Mouse (Mus musculus): ENCODE measurements around the gene Ephx1. TPM values are rescaled to one million over a fixed set of nuclear protein-coding genes. Genes with fewer than 3 reads are reported as not detected.
A peak's percentile ranks its signal among the peaks of the same experiment; 100 is the strongest.
"Not testable (repeated sequence)": the region's sequence is repeated elsewhere in the genome, so short reads cannot be mapped to it uniquely, and the experiment has no call there.

Gene Ephx1
- polyA plus RNA-seq, 1 experiment from 2014 or later = 10.3 TPM

DNA sequence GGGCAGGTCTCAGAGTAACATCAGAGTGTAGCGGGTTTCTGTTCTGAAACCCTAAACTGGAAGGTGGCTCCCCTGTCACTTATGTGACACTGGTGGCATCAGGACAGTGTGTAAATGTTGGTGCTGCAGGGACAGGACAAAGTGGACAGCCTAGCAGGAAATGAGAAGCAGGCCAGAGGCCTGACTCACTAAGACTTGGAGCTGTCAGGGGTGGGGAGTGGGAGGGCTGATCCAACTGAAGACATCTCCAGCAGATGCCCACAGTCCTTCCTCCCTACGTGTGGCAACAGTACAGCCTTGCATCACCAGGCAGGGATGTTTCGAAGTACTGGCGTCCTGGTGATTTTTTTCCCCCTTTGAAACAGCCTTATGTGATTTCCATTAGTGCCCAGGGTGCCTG is 76.2 kb downstream of the Ephx1 start:
- Histone ChIP-seq H3K36me3 (replicated peaks; ENCODE audit: control insufficient read depth, insufficient read depth) (no peaks in the 10 kb centered on the region), H3K4me1 (replicated peaks; ENCODE audit: control insufficient read depth, insufficient read depth, low read length) (peaks cover 9% of the 10 kb centered on the region; the same call in 1 of the 2 replicates), H3K27me3 (ENCODE audit: control insufficient read depth, insufficient read depth, low read length) (peaks cover 44% of the 10 kb centered on the region), H3K4me2 (replicated peaks) (no peak overlapping the region), H3K27ac (no peak overlapping the region), H3K9ac (no peak overlapping the region), H3K9me3 (ENCODE audit: control insufficient read depth, low read length) (no peaks in the 10 kb centered on the region), H3K4me3 (replicated peaks; ENCODE audit: low read length) (no peak overlapping the region)
- ATAC-seq (ENCODE audit: low FRiP score) (no peak), DNase-seq (ENCODE audit: low spot score) (no peak)
- 80% methylated on average over 4 of the region's 4 CpGs for WGBS

DNA sequence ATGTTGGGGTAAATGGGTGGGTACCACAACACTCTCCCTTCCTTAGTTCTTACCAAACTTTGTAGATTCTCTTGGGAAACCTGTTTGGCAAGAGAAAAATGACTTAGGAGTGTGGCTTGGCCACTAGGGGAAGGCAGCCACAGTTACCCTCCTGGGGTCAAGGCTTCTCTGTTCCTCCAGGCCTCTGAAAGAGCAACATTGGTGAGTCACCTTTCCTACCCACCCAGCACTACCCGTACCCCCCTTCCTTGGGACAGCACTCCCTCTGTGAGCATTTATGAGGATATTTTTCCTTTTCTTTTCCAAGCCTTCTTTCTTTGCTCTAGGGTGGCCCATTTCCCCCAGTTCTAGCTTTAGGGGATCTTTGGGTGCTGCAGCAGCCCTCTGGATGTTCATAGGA is 76.8 kb downstream of the Ephx1 start:
- H3K4me1 ChIP-seq (replicated peaks; ENCODE audit: control insufficient read depth, insufficient read depth, low read length) = peaks cover 9% of the 10 kb centered on the region; the same call in 1 of the 2 replicates
- no peak for DNase-seq (ENCODE audit: low spot score)
- H3K27me3 ChIP-seq (ENCODE audit: control insufficient read depth, insufficient read depth, low read length) = peaks cover 44% of the 10 kb centered on the region
- no peak overlapping the region for H3K9ac ChIP-seq
- 64% methylated on average over 1 of the region's 1 CpGs for WGBS
- ATAC-seq (ENCODE audit: low FRiP score) = no peak
- H3K9me3 ChIP-seq (ENCODE audit: control insufficient read depth, low read length) = no peaks in the 10 kb centered on the region
- H3K27ac ChIP-seq = no peak overlapping the region
- no peak overlapping the region for H3K4me2 ChIP-seq (replicated peaks)
- H3K4me3 ChIP-seq (replicated peaks; ENCODE audit: low read length) = no peak overlapping the region
- no peaks in the 10 kb centered on the region for H3K36me3 ChIP-seq (replicated peaks; ENCODE audit: control insufficient read depth, insufficient read depth)

DNA sequence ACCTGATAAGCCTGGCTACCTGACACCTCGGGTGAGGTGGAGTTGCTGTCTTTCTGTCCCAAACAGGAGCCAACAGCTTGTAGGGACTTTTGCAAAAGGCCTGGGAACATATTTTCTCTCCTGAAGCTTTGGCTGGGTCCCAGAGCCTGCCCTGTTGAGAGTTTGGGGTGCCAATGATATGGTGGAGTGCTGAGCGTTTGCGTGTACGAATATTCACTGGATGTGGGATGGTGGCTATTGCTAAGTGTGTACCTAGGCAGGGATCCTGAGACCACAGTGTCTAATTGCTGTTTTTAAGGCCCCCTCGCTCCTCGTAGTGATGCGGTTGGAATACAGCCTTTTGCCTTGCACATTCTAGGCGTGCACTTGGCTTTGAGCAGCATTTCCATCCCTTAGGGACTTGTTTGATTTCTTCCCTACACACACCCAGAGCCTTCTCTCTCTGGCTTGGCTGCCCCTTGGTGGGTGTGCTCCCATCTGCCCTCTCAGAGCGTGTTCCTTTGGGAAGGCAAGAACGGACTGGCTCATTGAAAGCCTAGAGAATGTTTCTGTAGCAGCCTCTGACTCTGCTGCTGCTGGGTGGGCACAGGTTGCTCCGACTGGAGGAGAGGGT is 77.6 kb downstream of the Ephx1 start:
- Histone ChIP-seq H3K27ac (no peak overlapping the region), H3K9me3 (ENCODE audit: control insufficient read depth, low read length) (no peaks in the 10 kb centered on the region), H3K9ac (peak overlapping the region; percentile 53; the same call in 1 of the 2 replicates), H3K4me2 (replicated peaks) (peak overlapping the region; percentile 96), H3K36me3 (replicated peaks; ENCODE audit: control insufficient read depth, insufficient read depth) (no peaks in the 10 kb centered on the region), H3K4me3 (replicated peaks; ENCODE audit: low read length) (peak overlapping the region; percentile 62), H3K4me1 (replicated peaks; ENCODE audit: control insufficient read depth, insufficient read depth, low read length) (peaks cover 9% of the 10 kb centered on the region; the same call in 1 of the 2 replicates), H3K27me3 (ENCODE audit: control insufficient read depth, insufficient read depth, low read length) (peaks cover 48% of the 10 kb centered on the region)
- DNase-seq (ENCODE audit: low spot score) (no peak), ATAC-seq (ENCODE audit: low FRiP score) (no peak)
- WGBS = 48% methylated on average over 11 of the region's 11 CpGs

DNA sequence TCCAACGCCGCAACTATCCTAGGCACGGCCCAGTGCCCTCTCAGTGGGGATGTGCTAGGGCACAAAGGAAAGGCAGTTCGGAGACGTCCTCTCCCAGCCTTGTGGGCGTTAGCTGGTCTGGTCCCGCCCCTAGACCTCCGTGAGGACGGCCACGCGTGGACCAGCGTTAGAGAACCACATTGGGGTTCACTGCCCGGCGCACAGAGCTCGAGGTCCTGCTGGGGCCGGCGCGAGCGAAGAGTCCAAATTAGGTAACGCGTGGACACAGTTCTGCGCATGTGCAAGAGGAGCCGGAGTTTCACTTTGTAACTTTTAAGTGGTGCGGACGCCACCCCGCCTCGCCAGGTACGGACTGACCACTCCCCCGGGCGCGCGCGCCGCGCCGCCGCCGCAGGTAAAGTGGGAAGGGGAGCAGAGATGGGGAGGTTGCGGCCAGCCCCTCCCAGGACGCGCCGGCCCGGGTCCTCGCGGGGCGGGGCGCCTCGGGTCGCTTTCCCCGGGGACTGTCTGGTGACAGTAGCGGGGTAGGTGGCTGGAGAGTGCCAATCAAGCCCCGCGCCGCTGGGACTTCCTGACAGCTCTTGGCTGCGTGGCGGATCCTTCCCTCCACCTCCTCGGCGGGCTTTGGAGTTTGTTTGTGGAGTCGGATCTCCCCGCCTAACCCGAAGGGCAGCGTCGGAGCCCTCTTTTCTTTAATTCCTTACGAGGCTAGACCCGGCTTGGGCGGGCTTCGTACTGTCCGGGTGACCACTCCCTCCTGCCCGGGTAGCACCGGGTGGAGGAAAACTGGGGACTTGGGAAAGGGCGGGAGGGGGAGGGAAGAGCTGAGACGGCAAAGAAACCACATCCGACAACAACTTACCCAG is 78.3 kb downstream of the Ephx1 start, which contains the start of gene Tmem63a:
Tmem63a (plus strand) TSS at position 179 of the 866 bp plus-strand sequence.
- Histone ChIP-seq H3K4me1 (replicated peaks; ENCODE audit: control insufficient read depth, insufficient read depth, low read length) (peaks cover 9% of the 10 kb centered on the region; the same call in 1 of the 2 replicates), H3K9ac (peak within 1 kb of the TSS; percentile 53), H3K27me3 (ENCODE audit: control insufficient read depth, insufficient read depth, low read length) (peaks cover 56% of the 10 kb centered on the region), H3K27ac (no peak within 1 kb of the TSS), H3K4me3 (replicated peaks; ENCODE audit: low read length) (peak within 1 kb of the TSS; percentile 62), H3K9me3 (ENCODE audit: control insufficient read depth, low read length) (no peaks in the 10 kb centered on the region), H3K36me3 (replicated peaks; ENCODE audit: control insufficient read depth, insufficient read depth) (no peaks in the 10 kb centered on the region), H3K4me2 (replicated peaks) (peak within 1 kb of the TSS; percentile 96)
- WGBS = under 1% methylated on average over 68 of the region's 73 CpGs
- peak; percentile 45 for DNase-seq (ENCODE audit: low spot score)
- ATAC-seq (ENCODE audit: low FRiP score) = peak; percentile 49; the same call in 1 of the 2 replicates

DNA sequence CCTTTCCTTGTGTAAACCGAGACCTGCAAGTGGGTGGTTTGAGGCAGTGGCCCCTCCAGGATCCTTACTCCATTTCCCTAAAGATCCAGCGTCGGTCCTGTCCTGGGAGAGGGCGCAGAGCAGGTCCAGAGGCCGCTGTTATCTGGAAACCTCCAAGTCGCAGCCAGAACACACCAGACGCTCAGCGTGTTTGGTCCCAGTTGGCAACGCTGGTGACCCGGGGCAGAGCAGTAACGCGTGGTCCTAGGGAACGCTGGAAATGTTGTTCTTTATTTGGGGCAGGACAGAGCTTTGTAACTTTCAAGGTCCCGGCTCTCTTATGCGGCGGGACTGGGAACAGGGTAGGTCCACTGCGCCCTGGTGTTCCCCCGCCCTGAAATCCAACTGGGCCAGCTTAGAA is 79.0 kb downstream of the Ephx1 start:
- Histone ChIP-seq H3K27me3 (ENCODE audit: control insufficient read depth, insufficient read depth, low read length) (peaks cover 62% of the 10 kb centered on the region), H3K27ac (no peak overlapping the region), H3K9ac (peak overlapping the region; percentile 53), H3K9me3 (ENCODE audit: control insufficient read depth, low read length) (no peaks in the 10 kb centered on the region), H3K4me1 (replicated peaks; ENCODE audit: control insufficient read depth, insufficient read depth, low read length) (peaks cover 9% of the 10 kb centered on the region; the same call in 1 of the 2 replicates), H3K4me3 (replicated peaks; ENCODE audit: low read length) (peak overlapping the region; percentile 62), H3K36me3 (replicated peaks; ENCODE audit: control insufficient read depth, insufficient read depth) (no peaks in the 10 kb centered on the region), H3K4me2 (replicated peaks) (peak overlapping the region; percentile 96)
- DNase-seq (ENCODE audit: low spot score) (no peak), ATAC-seq (ENCODE audit: low FRiP score) (no peak)
- WGBS = 3% methylated on average over 18 of the region's 18 CpGs

DNA sequence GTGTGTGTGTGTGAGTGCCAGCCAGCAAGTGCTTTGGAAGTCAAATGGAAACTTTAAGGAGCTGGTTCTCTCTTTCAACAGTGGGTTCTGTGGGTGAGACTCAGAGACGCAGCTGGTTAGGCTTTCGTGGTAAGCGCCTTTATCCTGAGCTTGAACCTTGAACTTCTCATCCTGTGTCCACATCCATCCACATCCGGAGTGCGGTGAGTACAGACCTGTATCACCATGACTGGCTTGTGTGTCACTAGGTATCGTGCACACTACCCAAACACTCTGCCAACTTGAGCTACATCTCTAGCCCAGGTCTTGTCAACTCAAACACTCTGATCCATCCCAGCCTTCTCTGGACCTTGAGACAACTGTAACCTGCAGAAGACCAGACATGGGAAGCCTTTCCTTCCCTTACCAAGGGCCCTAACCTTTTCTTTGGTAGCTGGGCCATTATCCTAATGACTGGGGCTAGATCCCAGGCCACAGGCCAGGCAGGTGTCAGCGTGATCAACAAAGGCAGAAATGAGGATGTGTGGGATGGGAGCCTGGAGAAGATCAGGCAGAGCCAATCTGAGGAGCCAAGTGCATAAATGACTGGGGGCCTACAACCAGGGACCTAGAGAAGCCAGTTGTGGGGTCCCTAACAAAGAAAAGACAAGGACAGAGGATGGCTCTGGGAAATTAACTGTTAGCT is 79.8 kb downstream of the Ephx1 start:
- Histone ChIP-seq H3K4me2 (replicated peaks) (no peak overlapping the region), H3K27me3 (ENCODE audit: control insufficient read depth, insufficient read depth, low read length) (peaks cover 70% of the 10 kb centered on the region), H3K4me3 (replicated peaks; ENCODE audit: low read length) (no peak overlapping the region), H3K4me1 (replicated peaks; ENCODE audit: control insufficient read depth, insufficient read depth, low read length) (peaks cover 9% of the 10 kb centered on the region; the same call in 1 of the 2 replicates), H3K36me3 (replicated peaks; ENCODE audit: control insufficient read depth, insufficient read depth) (no peaks in the 10 kb centered on the region), H3K9ac (no peak overlapping the region), H3K27ac (no peak overlapping the region), H3K9me3 (ENCODE audit: control insufficient read depth, low read length) (no peaks in the 10 kb centered on the region)
- no peak for DNase-seq (ENCODE audit: low spot score)
- ATAC-seq (ENCODE audit: low FRiP score) = no peak
- WGBS = 87% methylated on average over 7 of the region's 7 CpGs

DNA sequence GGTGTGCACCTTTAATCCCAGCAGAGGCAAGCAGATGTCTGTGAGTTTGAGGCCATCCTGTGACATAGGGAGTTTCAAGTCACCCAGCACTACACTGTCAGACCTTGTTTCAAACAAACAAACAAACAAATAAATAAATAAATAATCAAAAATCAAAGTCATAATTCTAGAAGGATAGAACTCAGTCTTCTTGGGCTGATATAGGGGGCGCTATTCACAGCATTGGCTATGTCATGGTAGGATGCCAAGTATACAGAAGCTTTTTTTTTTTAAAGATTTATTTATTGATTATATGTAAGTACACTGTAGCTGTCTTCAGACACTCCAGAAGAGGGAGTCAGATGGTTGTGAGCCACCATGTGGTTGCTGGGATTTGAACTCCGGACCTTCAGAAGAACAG is 81.9 kb downstream of the Ephx1 start:
- H3K9me3 ChIP-seq (ENCODE audit: control insufficient read depth, low read length); H3K4me2 ChIP-seq (replicated peaks); H3K36me3 ChIP-seq (replicated peaks; ENCODE audit: control insufficient read depth, insufficient read depth); DNase-seq (ENCODE audit: low spot score); H3K4me3 ChIP-seq (replicated peaks; ENCODE audit: low read length); H3K9ac ChIP-seq; H3K27ac ChIP-seq; H3K4me1 ChIP-seq (replicated peaks; ENCODE audit: control insufficient read depth, insufficient read depth, low read length); ATAC-seq (ENCODE audit: low FRiP score): not testable (repeated sequence)
- WGBS = 78% methylated on average over 2 of the region's 2 CpGs
- peaks cover 83% of the 10 kb centered on the region for H3K27me3 ChIP-seq (ENCODE audit: control insufficient read depth, insufficient read depth, low read length)

DNA sequence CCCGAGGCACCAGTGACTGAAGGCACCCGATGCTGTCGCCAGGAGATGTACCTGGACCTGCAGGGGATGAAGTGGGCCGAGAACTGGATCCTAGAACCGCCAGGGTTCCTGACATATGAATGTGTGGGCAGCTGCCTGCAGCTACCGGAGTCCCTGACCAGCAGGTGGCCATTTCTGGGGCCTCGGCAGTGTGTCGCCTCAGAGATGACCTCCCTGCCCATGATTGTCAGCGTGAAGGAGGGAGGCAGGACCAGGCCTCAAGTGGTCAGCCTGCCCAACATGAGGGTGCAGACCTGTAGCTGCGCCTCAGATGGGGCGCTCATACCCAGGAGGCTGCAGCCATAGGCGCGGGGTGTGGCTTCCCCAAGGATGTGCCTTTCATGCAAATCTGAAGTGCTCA is 83.1 kb downstream of the Ephx1 start:
- 12% methylated on average over 13 of the region's 13 CpGs for WGBS
- H3K4me3 ChIP-seq (replicated peaks; ENCODE audit: low read length); ATAC-seq (ENCODE audit: low FRiP score); H3K4me2 ChIP-seq (replicated peaks); H3K36me3 ChIP-seq (replicated peaks; ENCODE audit: control insufficient read depth, insufficient read depth); H3K9me3 ChIP-seq (ENCODE audit: control insufficient read depth, low read length); H3K9ac ChIP-seq; H3K4me1 ChIP-seq (replicated peaks; ENCODE audit: control insufficient read depth, insufficient read depth, low read length); H3K27ac ChIP-seq; DNase-seq (ENCODE audit: low spot score): not testable (repeated sequence)
- H3K27me3 ChIP-seq (ENCODE audit: control insufficient read depth, insufficient read depth, low read length) = peaks cover 78% of the 10 kb centered on the region

Data from hindbrain, embryonic 14.5 days (tissue).